Mouse (Mus musculus): ENCODE measurements around the gene Gan.

GRCm38 (mm10) chr8:117217724-117218123 is 59.8 kb downstream of the Gan start:
- TF ChIP-seq CTCF (IDR thresholded peaks at IDR 0.05; ENCODE audit: low read depth) (no peak), EP300 (IDR thresholded peaks at IDR 0.05; ENCODE audit: low read depth) (no peak)
